Mouse (Mus musculus): ENCODE measurements around the gene Numb. TPM values are rescaled to one million over a fixed set of nuclear protein-coding genes. Genes with fewer than 3 reads are reported as not detected.

Gene Numb
- 17.6 TPM for polyA plus RNA-seq (2014; fragmentation: Illumina TruSeq; extraction: RNeasy Lipid Tissue Mini Kit (QIAGEN cat#74804); ENCODE audit: low read depth, low replicate concordance)

GRCm38 (mm10) chr12:83921535-83922381, at the start of gene Numb:
Gene Numb (minus strand): TSS chr12:83921934.

GRCm38 (mm10) chr12:83950493-83950839, 28.7 kb upstream of the Numb start, which contains the start of gene Riox1:
Gene Riox1 (plus strand): TSS chr12:83950608.

GRCm38 (mm10) chr12:83763311-83764043, 158.3 kb downstream of the Numb start, which contains the start of gene Papln:
Gene Papln (plus strand): TSS chr12:83763634.

Other genes starting within 250 kb of the Numb start
- gene Psen1, start 233.8 kb downstream of the Numb start, polyA plus RNA-seq (2014; fragmentation: Illumina TruSeq; extraction: RNeasy Lipid Tissue Mini Kit (QIAGEN cat#74804); ENCODE audit: low read depth, low replicate concordance), result 14.8 TPM
- gene Papln, start 158.3 kb downstream of the Numb start, polyA plus RNA-seq (2014; fragmentation: Illumina TruSeq; extraction: RNeasy Lipid Tissue Mini Kit (QIAGEN cat#74804); ENCODE audit: low read depth, low replicate concordance), result not detected
- gene Riox1, start 28.7 kb upstream of the Numb start, polyA plus RNA-seq (2014; fragmentation: Illumina TruSeq; extraction: RNeasy Lipid Tissue Mini Kit (QIAGEN cat#74804); ENCODE audit: low read depth, low replicate concordance), result 1.3 TPM
- gene Heatr4, start 62.9 kb upstream of the Numb start, polyA plus RNA-seq (2014; fragmentation: Illumina TruSeq; extraction: RNeasy Lipid Tissue Mini Kit (QIAGEN cat#74804); ENCODE audit: low read depth, low replicate concordance), result not detected
- 2.5 TPM for gene Acot2, start 65.9 kb upstream of the Numb start, polyA plus RNA-seq (2014; fragmentation: Illumina TruSeq; extraction: RNeasy Lipid Tissue Mini Kit (QIAGEN cat#74804); ENCODE audit: low read depth, low replicate concordance)
- 68.6 TPM for gene Acot1, start 87.6 kb upstream of the Numb start, polyA plus RNA-seq (2014; fragmentation: Illumina TruSeq; extraction: RNeasy Lipid Tissue Mini Kit (QIAGEN cat#74804); ENCODE audit: low read depth, low replicate concordance)
- 80.2 TPM for gene Acot4, start 116.4 kb upstream of the Numb start, polyA plus RNA-seq (2014; fragmentation: Illumina TruSeq; extraction: RNeasy Lipid Tissue Mini Kit (QIAGEN cat#74804); ENCODE audit: low read depth, low replicate concordance)
- not detected for gene Gm49366, start 117.0 kb upstream of the Numb start, polyA plus RNA-seq (2014; fragmentation: Illumina TruSeq; extraction: RNeasy Lipid Tissue Mini Kit (QIAGEN cat#74804); ENCODE audit: low read depth, low replicate concordance)
- gene Acot3, start 130.2 kb upstream of the Numb start, polyA plus RNA-seq (2014; fragmentation: Illumina TruSeq; extraction: RNeasy Lipid Tissue Mini Kit (QIAGEN cat#74804); ENCODE audit: low read depth, low replicate concordance), result 49.5 TPM
- gene Acot5, start 147.4 kb upstream of the Numb start, polyA plus RNA-seq (2014; fragmentation: Illumina TruSeq; extraction: RNeasy Lipid Tissue Mini Kit (QIAGEN cat#74804); ENCODE audit: low read depth, low replicate concordance), result not detected
- 2.0 TPM for gene Acot6, start 178.7 kb upstream of the Numb start, polyA plus RNA-seq (2014; fragmentation: Illumina TruSeq; extraction: RNeasy Lipid Tissue Mini Kit (QIAGEN cat#74804); ENCODE audit: low read depth, low replicate concordance)
- gene Dnal1, start 192.4 kb upstream of the Numb start, polyA plus RNA-seq (2014; fragmentation: Illumina TruSeq; extraction: RNeasy Lipid Tissue Mini Kit (QIAGEN cat#74804); ENCODE audit: low read depth, low replicate concordance), result 1.4 TPM
- not detected for gene Pnma1, start 226.6 kb upstream of the Numb start, polyA plus RNA-seq (2014; fragmentation: Illumina TruSeq; extraction: RNeasy Lipid Tissue Mini Kit (QIAGEN cat#74804); ENCODE audit: low read depth, low replicate concordance)

Measured in liver, adult 10 weeks (tissue).